Mouse (Mus musculus) left cerebral cortex, postnatal 4 days (tissue): Measurements from ENCODE around the gene Spock1. TPM values are rescaled to one million over a fixed set of nuclear protein-coding genes. Genes with fewer than 3 reads are reported as not detected.

Experiments
- DNase-seq: peaks from one replicate; pipeline ENCODE4 v3.0.0-alpha.2; 2022
- intact Hi-C: fragments of 180-260 bp; cut with DNase I; formaldehyde crosslinking; loops from one replicate; pipeline ENCODE4 v1.15.1; 2025
- total RNA-seq, 2 experiments: library from RNA; stranded (reverse); gene quantifications; 2 replicates each; pipeline ENCODE4 v1.2.3; 2021

Spock1 gene
- total RNA-seq, 2 experiments from 2014 or later = 197 to 198 TPM

GRCm38 (mm10) chr13:57740473-57740872 is 167.7 kb downstream of the Spock1 start:
- intact Hi-C loops = no loop called here
- no peak for DNase-seq

- intact Hi-C loops = no loop called here
- peak; percentile 18 for DNase-seq
These were observed 172.1 kb downstream of the Spock1 start for GRCm38 (mm10) chr13:57736060-57736459.

GRCm38 (mm10) chr13:57734549-57734948 is 173.6 kb downstream of the Spock1 start:
- no peak for DNase-seq
- intact Hi-C loops = no loop called here

GRCm38 (mm10) chr13:57733521-57733920 is 174.6 kb downstream of the Spock1 start:
- intact Hi-C loops = no loop called here

DNA sequence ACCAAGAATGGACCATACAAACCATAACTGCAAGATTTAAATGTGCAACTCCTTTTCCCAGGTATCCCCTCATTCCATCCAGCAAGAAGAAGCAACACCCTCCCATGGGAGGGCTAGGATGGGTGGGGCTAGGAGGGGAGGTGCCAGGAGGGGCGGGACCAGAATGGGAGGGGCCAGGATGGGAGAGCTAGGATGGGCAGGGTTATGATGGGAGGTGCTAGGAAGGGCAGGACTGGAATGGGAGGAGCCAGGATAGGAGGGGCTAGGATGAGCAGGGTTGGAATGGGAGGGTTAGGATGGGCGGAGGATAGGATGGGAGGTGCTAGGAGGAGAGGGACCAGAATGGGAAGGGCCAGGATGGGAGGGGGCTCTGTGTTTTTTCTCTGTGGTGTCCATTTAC is 175.9 kb downstream of the Spock1 start:
- DNase-seq = no peak
- intact Hi-C loops = no loop called here

More at GRCm38 (mm10) chr13:57733521-57733920, 174.6 kb downstream of the Spock1 start:
- no peak for DNase-seq

- no peak for DNase-seq
- intact Hi-C loops = no loop called here
These were observed 180.4 kb downstream of the Spock1 start for GRCm38 (mm10) chr13:57727716-57728115.

- DNase-seq = no peak
- intact Hi-C loops = no loop called here
These were observed 181.5 kb downstream of the Spock1 start for GRCm38 (mm10) chr13:57726654-57727053.

- intact Hi-C loops = no loop called here
- peak; percentile 44 for DNase-seq
These were observed 185.7 kb downstream of the Spock1 start for GRCm38 (mm10) chr13:57722329-57722936.

DNA sequence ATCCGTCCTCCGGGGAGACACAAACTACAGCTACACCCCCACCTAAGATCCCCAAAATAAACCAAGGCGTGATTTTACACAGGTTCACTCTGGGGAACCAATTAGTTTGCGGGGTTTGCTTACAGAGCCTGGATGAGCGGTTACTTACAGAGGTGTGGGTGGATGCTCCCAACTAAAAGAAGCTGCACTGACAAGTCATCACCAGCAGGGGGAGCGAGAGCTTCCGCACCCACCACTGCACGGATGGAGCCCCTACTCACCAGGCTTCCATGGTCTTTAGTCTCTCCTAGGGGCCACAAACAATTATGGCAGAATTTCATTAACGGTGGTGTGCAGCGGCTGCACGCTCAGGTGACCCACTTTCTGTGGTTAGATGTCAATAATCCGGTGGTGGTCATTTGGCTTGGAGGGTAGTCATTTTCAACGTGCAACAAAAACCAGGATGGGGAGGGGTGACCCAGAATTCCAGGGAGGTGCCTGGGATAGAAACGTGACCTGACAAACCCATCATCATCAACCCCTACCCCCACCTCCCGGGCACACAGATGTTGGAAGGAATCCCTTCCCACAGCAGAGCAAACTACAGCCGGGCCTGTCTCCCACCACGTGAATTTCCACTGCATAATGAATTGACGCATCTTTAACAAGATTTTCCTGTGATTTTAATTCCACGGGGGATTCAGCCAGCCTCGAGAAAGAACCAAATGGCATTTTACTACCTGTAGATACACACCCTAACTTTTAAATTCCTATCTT is 186.4 kb downstream of the Spock1 start:
- intact Hi-C loops = no loop called here
- DNase-seq = peak; percentile 46

DNA sequence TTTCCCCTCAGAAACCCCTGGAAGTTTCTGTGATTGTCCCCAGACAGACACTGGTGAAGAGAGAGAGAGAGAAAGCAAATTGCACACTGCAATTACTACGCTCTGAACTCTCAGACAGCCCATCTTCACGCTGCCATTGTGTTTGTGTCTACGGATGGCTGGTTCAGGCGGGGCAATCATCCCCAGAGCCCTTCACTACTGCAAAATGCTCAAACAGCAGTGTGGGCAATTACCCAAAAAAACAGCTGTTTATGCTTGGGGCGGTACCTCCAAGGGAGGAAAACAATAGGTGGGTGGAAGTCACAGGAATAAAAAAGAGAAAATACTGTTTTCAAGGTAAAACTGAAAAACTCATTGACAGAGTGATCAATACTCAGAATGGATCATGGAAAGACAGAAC is 190.0 kb downstream of the Spock1 start:
- no peak for DNase-seq
- intact Hi-C loops = no loop called here

DNA sequence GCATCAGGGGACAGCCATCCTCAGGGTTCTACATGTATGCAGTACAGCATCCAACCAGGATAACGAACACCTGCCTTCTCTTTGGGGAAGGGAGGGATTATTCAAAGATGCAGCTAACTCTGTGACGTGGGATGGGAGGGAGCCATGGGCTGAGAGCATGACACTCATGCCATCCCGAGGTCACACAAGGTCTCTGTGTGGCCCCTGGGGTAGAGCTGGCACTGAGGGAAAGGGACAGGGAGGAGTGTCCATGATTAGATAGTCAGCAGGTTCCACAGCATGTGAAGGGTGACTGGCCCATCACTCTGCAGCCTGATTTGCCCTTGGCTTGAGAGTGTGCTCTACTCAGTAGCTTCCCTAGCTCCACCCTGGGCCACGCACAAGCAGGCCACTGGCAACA is 195.2 kb downstream of the Spock1 start:
- DNase-seq = no peak
- intact Hi-C loops = no loop called here

- DNase-seq = no peak
- intact Hi-C loops = no loop called here
These were observed 199.7 kb downstream of the Spock1 start for GRCm38 (mm10) chr13:57708425-57708824.

- intact Hi-C loops = no loop called here
- no peak for DNase-seq
These were observed 205.2 kb downstream of the Spock1 start for GRCm38 (mm10) chr13:57702966-57703365.

DNA sequence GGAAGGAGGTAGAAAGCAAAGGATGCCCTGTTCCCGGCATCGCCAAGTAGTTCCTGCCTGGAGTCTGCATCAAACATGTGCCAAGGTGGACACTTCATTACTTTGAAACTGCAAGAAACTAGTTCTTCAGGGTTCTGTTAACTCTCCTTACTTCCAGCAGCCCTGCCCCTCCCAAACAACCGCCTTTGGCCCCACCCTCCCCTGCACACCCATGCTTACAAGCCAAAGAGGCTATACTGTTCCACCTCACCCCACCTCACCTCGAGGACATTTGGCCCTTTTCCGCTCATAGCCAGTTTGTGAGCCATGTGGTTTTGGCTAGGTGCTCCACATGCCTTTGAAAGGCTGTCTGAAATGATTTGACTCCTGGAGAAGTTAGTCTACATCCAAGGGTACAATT is 211.4 kb downstream of the Spock1 start:
- intact Hi-C loops = no loop called here

GRCm38 (mm10) chr13:57688926-57689325 is 219.2 kb downstream of the Spock1 start:
- intact Hi-C loops = no loop called here
- no peak for DNase-seq

More for the DNA sequence above, 211.4 kb downstream of the Spock1 start:
- no peak for DNase-seq

DNA sequence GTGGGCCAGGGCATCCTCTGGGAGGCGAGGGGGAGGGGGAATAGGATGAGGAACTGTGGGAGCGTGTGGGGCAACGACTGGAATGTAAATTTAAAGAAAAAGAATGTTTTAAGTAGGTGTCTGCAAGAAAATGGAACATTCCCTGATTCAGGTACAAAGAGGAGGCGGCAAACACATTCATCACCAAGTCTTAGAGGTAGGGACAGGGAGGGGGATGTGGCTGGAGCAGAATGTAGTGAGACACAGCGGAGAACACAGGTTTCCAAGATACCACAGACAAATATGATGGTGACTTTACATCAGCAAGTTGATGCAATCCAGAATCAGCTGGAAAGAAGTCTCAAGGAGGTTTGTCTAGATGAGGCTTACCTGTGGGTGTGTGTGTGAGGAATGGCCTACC is 221.7 kb downstream of the Spock1 start:
- intact Hi-C loops = no loop called here
- no peak for DNase-seq

- intact Hi-C loops = no loop called here
- no peak for DNase-seq
These were observed 222.9 kb downstream of the Spock1 start for GRCm38 (mm10) chr13:57685201-57685600.

DNA sequence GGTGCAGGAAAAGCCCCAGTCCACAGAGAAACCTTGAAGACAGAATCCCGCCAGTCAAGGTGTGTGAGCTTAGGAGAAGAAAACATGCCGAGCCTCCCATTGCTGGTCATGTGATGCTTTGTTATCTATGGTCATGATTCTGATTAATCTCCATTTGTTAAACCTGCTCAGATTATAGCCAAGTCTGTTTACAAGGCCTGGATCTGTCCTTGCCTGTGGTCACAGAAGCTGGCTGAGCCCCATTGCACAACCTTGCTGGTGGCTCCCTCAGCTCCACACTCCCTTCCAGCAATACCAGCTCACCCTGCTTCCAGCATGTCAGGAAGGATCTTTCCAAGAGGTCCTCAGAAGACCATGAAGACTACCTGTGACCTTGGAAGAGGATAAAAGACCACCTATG is 228.5 kb downstream of the Spock1 start:
- intact Hi-C loops = no loop called here
- no peak for DNase-seq

DNA sequence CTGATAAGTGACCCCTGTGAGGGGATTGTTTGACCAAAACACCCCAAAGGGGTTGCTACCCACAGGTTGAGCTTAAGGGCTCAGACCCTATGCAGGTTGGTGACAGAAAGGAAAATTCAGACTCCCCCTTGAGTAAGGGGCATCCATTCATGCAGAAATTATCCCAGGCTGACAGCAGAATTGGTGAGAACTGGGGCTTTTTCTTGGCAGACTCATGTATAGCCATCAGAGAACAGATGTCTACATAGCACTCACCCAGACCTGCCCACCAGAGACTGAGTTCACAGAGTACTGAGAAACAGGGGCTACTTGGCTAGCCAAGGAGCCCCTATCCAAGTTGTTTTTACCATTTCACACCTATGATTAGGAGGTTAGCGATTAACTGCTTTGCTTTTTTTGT is 231.3 kb downstream of the Spock1 start:
- DNase-seq = peak; percentile 38
- intact Hi-C loops = no loop called here

DNA sequence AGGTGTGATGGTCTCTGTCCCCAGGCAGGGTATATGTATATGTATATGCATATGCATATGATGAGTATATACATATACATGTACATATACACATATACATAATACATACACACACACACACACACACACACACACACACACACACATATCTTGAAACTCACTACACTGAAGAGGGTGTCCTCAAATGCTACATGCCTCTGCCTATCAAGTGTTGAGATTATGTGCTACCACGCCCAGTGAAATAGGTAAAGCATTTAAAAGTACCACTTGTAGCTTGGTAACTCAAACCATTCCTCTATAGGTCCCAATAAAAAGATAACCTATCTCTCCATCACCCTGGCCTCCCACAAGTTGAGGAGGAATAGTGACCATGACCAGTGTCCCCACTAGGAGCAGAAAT is 234.7 kb downstream of the Spock1 start:
- DNase-seq = no peak

DNA sequence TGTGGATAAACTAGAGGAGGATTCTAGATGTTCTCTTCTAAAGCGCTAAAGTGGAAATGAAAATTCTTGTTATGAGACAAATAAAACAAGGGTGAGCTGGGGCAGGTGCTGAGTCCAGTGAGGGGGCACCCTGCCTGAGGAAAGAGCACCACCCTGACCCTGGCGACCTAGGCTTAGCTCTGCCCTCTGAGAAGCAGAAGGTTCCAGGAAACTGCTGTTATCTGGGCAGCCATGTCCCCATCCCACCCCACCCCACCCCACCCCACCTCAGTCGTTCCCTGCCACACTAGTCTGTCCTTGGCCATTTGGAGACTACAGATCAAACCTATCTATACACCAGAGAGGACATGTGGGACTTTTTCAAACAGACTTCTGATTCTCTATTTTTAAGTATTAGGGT is 235.4 kb downstream of the Spock1 start:
- no peak for DNase-seq
- intact Hi-C loops = no loop called here

More for the DNA sequence above, 234.7 kb downstream of the Spock1 start:
- intact Hi-C loops = no loop called here

DNA sequence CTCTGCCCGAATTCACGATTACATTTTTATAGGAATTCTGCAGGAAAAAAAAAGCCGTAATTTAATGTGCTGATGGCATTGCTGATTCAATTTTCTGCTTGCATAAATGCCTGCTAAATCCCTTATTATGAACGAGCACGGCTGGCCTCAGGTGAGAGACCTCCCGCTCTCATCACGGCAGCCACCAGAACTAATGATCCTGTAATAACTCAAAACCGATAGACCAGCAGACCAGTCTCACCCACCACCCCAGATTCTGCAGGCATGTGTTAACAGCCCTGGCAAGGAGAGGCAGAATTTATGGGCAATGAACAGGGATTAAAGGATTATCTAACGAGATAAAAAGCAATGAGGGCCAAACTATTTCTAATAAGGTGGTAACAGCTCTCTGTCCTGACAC is 236.2 kb downstream of the Spock1 start:
- intact Hi-C loops = no loop called here
- DNase-seq = no peak
